Mouse (Mus musculus): ENCODE measurements around the gene Mdm4. TPM values are rescaled to one million over a fixed set of nuclear protein-coding genes. Genes with fewer than 3 reads are reported as not detected.

Gene Mdm4
- polyA plus RNA-seq, 1 experiment from 2014 or later, result 35.9 TPM

Small RNA genes lying within 50 kb of the gene (microRNA-seq; reads per million reads assigned to microRNA genes)
- not detected for gene Gm44300

Other genes with a start within 250 kb of the Mdm4 start
- gene Lrrn2, start 150.3 kb downstream of the Mdm4 start, polyA plus RNA-seq (2015; fragmentation: Nextera tagmentation; extraction: Ambion mirVana), result 6.1 and 6.3 TPM in 2 replicates
- gene Pik3c2b, start 15.1 kb upstream of the Mdm4 start, polyA plus RNA-seq (2015; fragmentation: Nextera tagmentation; extraction: Ambion mirVana), result 6.8 and 7.5 TPM in 2 replicates
- 34.5 and 36.6 TPM in 2 replicates for gene Ppp1r15b, start 100.6 kb upstream of the Mdm4 start, polyA plus RNA-seq (2015; fragmentation: Nextera tagmentation; extraction: Ambion mirVana)
- 3.9 and 4.6 TPM in 2 replicates for gene Plekha6, start 133.6 kb upstream of the Mdm4 start, polyA plus RNA-seq (2015; fragmentation: Nextera tagmentation; extraction: Ambion mirVana)

Data from limb, embryonic 15.5 days (tissue).